Mouse (Mus musculus) midbrain, embryonic 10.5 days (tissue): ENCODE data around the gene Lpo. TPM values are rescaled to one million over a fixed set of nuclear protein-coding genes. Genes with fewer than 3 reads are reported as not detected.

Source experiments
- DNase-seq: peaks from one replicate; pipeline ENCODE4 v3.0.0-alpha.2; 2017; ENCODE audit warnings: low spot score
- H3K27ac ChIP-seq: fragments of 300-500 bp; sonication (generic); replicated peaks from 2 replicates; pipeline ENCODE4 v1.5.1; 2016; ENCODE audit warnings: mild to moderate bottlenecking
- H3K27me3 ChIP-seq: fragments of 300-500 bp; sonication (generic); 2 replicates; pipeline ENCODE4 v1.6.1; 2016; ENCODE audit warnings: low read depth, mild to moderate bottlenecking; ENCODE audit not compliant: poor library complexity, severe bottlenecking
- H3K36me3 ChIP-seq: fragments of 300-500 bp; sonication (generic); 2 replicates; pipeline ENCODE4 v1.6.1; 2016; ENCODE audit warnings: mild to moderate bottlenecking, moderate library complexity
- H3K4me1 ChIP-seq: fragments of 300-500 bp; sonication (generic); 2 replicates; pipeline ENCODE4 v1.6.1; 2016
- H3K4me3 ChIP-seq: fragments of 300-500 bp; sonication (generic); 2 replicates; pipeline ENCODE4 v1.5.1; 2016; ENCODE audit warnings: mild to moderate bottlenecking, moderate library complexity
- H3K9me3 ChIP-seq: fragments of 300-500 bp; sonication (generic); replicated peaks from 2 replicates; pipeline ENCODE4 v1.6.1; 2016; ENCODE audit warnings: mild to moderate bottlenecking
- WGBS: fragments of 180-500 bp; shearing (Covaris S2); methylation state at CpG from one replicate; pipeline ENCODE4 v1.1.7; 2016; 5-methylcytosine and 5-hydroxymethylcytosine counted together
- microRNA counts: library from miRNA; unstranded; fragments of <30 nt; microRNA quantifications from one replicate; lab custom pipeline; 2017
- microRNA-seq: library from miRNA; unstranded; fragments of <30 nt; microRNA quantifications from one replicate; pipeline ENCODE4, GENCODE M21; 2017
- polyA plus RNA-seq: library from polyadenylated mRNA; unstranded; fragments of >200 nt; fragmentation: Nextera tagmentation; extraction: Ambion mirVana; gene quantifications from 2 replicates; pipeline ENCODE4 v1.2.1, GENCODE M21; 2016

Lpo gene
- polyA plus RNA-seq, 1 experiment from 2014 or later = 0.20 TPM

GRCm38 (mm10) chr11:87761806-87762701 is 66.0 kb downstream of the Lpo start:
- peaks cover 81% of the 10 kb centered on the region for H3K27me3 ChIP-seq
- H3K36me3 ChIP-seq = no peaks in the 10 kb centered on the region
- H3K27ac ChIP-seq = no peak overlapping the region; the same call in 1 of the 2 replicates
- H3K9me3 ChIP-seq = no peaks in the 10 kb centered on the region
- WGBS = 83% methylated on average over 14 of the region's 14 CpGs
- DNase-seq = no peak
- H3K4me1 ChIP-seq = peaks cover 48% of the 10 kb centered on the region
- peak overlapping the region; percentile 78; the same call in 1 of the 2 replicates for H3K4me3 ChIP-seq

DNA sequence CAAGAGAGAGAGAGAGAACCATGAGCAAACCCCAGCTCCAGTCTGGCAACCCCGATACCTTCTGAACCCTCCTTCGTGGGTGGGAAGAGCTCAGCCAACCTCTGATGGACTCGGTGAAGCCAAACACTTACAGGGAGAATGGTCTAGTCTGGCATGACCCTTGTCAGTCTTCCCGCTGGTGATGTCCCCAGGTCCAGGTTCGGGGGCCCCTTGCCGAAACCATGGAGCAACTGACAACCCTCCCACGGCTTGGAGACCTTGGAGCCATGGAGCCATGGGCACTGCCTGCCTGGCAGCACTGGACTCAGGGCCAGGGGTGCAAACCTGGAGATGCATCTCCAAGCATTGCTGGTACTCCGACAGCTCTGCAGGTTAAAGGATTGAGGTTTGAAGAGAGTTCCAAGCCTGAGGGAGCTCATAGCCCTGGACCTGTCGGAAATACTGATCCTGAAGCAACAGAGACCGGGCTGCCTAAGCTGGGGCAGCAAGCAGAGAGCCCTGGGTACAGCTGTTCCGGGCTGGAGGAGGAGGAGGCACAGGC is 66.8 kb downstream of the Lpo start:
- H3K4me1 ChIP-seq = peaks cover 48% of the 10 kb centered on the region
- H3K36me3 ChIP-seq = no peaks in the 10 kb centered on the region
- H3K9me3 ChIP-seq = no peaks in the 10 kb centered on the region
- H3K4me3 ChIP-seq = peak overlapping the region; percentile 78; the same call in 1 of the 2 replicates
- H3K27me3 ChIP-seq = peaks cover 73% of the 10 kb centered on the region
- no peak for DNase-seq
- H3K27ac ChIP-seq = no peak overlapping the region
- WGBS = 69% methylated on average over 11 of the region's 11 CpGs

GRCm38 (mm10) chr11:87760301-87761081 is 67.6 kb downstream of the Lpo start, which contains the start of gene Tspoap1:
Gene Tspoap1 (plus strand): TSS chr11:87760541.
- H3K27me3 ChIP-seq = peaks cover 66% of the 10 kb centered on the region
- DNase-seq = peak; percentile 70
- peak within 1 kb of the TSS; percentile 68 for H3K27ac ChIP-seq
- H3K9me3 ChIP-seq = no peaks in the 10 kb centered on the region
- peaks cover 48% of the 10 kb centered on the region for H3K4me1 ChIP-seq
- peak within 1 kb of the TSS; percentile 78 for H3K4me3 ChIP-seq
- 6% methylated on average over 23 of the region's 23 CpGs for WGBS
- H3K36me3 ChIP-seq = no peaks in the 10 kb centered on the region

DNA sequence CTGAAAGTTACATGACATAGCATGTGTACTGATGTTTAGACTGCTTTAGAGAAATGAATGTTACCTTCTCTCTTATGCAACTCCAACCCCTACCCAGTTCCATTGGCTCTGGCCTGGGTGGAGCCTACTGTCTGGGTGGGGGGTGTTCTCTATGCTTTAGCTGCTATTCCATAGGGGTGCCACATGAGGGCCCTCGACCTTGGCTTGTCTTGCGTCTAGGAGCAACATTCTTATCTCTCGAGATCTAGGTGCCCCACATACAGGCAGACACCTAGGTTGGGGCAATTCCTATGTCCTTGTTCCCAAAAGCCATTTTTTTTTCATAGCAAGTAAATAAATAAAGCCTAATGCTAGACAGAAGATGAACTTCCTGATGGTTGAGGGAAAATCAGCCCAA is 68.5 kb downstream of the Lpo start:
- H3K9me3 ChIP-seq = no peaks in the 10 kb centered on the region
- H3K27ac ChIP-seq = no peak overlapping the region
- no peaks in the 10 kb centered on the region for H3K36me3 ChIP-seq
- H3K27me3 ChIP-seq = peaks cover 57% of the 10 kb centered on the region
- no peak for DNase-seq
- H3K4me3 ChIP-seq = 0 out of 2 replicates have a peak overlapping the region, but pooled peaks have one; percentile 78
- H3K4me1 ChIP-seq = peaks cover 41% of the 10 kb centered on the region
- WGBS = 5% methylated on average over 3 of the region's 3 CpGs

DNA sequence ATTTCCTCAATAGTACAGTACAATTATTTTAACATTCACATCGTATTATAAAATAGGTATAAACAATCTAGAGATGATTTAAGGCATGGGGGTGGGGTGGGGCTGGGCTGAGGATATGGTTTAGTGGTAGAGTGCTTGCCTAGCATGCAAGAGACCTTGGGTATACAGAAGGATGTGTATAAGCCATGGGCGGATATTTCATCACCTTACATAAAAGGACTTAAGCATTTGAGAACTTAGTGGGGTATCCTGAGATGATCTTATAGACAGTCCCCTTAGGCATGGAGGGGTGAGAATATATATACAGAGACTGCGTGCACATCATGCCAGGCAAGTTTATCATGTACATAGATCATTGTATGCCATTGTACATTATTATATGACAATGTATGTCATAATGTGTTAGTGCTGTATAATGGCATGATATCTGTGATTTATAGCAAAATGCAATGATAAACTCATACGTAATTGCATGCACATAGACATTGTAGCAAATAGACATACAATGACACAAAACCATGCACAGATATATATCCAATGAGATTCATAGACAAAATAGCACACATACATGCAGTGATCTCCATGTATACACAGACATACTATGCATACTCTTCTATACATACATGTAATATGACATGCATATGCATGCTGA is 69.0 kb downstream of the Lpo start:
- DNase-seq = no peak
- no peak overlapping the region for H3K27ac ChIP-seq
- H3K4me3 ChIP-seq = no peak overlapping the region
- H3K36me3 ChIP-seq = no peaks in the 10 kb centered on the region
- H3K27me3 ChIP-seq = peaks cover 52% of the 10 kb centered on the region
- H3K9me3 ChIP-seq = no peaks in the 10 kb centered on the region
- WGBS = 75% methylated on average over 4 of the region's 4 CpGs
- peaks cover 36% of the 10 kb centered on the region for H3K4me1 ChIP-seq

GRCm38 (mm10) chr11:87758161-87758911 is 69.8 kb downstream of the Lpo start:
- no peaks in the 10 kb centered on the region for H3K9me3 ChIP-seq
- peaks cover 28% of the 10 kb centered on the region for H3K4me1 ChIP-seq
- peaks cover 44% of the 10 kb centered on the region for H3K27me3 ChIP-seq
- DNase-seq = no peak
- WGBS = 82% methylated on average over 7 of the region's 7 CpGs
- H3K27ac ChIP-seq = no peak overlapping the region
- no peaks in the 10 kb centered on the region for H3K36me3 ChIP-seq
- no peak overlapping the region for H3K4me3 ChIP-seq

DNA sequence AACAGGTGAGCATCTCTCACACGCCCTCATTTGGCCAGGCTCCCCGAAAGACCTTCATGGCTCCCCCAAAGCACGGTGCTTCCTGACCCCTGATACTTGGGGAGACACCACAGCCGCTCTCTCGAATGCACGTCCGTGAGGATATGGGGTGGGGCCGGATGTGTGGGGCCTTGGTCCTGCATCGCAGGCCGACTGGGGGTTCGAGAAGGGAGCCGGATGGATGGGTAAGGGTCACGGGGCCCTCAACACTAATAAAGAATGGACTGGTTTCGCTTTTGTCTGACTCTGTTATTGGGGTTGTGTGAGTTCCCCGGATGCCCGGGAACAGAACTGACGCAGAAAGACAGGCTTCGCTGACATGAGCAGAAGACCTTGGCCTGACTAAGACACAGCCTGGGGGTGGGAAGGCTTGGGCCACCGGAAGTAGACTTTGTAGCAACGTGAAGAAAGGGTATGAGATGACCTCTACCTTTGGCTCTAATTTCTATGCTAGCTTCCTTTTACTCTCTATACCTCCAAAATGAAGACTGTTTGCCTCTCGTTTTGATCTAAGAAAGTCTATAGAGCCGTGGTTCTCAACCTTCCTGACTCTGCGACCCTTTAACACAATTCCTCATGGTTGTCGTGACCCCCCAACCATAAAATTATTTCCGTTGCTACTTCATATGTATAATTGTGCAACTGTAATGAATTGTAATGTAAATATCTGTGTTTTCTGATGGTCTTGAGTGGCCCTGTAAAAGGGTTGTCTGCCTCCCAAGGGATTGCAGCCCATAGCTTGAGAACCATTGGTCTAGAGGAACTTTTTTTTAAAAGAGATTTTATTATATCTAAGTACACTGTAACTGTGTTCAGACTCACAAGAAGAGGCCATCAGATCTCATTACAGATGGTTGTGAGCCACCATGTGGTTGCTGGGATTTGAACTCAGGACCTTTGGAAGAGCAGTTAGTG is 70.8 kb downstream of the Lpo start:
- no peak for DNase-seq
- Histone ChIP-seq H3K27ac (no peak overlapping the region; the same call in 1 of the 2 replicates), H3K36me3 (no peaks in the 10 kb centered on the region), H3K4me3 (peak overlapping the region; percentile 20), H3K27me3 (peaks cover 34% of the 10 kb centered on the region), H3K4me1 (peaks cover 20% of the 10 kb centered on the region), H3K9me3 (no peaks in the 10 kb centered on the region)
- 89% methylated on average over 25 of the region's 25 CpGs for WGBS

MicroRNA genes within 50 kb of the gene (microRNA counts, 519-probe panel; counts per million panel counts)
- microRNA mmu-miR-142-3p (lab: Ali Mortazavi, UCI) = 6,212 counts per million, percentile 56 among the panel's probes with 10 or more counts
- microRNA mmu-miR-142-5p (lab: Ali Mortazavi, UCI) = 5,731 counts per million, percentile 44 among the panel's probes with 10 or more counts

Small RNA genes lying within 50 kb of the gene (microRNA-seq; reads per million reads assigned to microRNA genes)
- gene Mir142 (not detected), gene Mir142b (not detected)

Other genes starting within 250 kb of the Lpo start
- gene Mtmr4, start 236.1 kb downstream of the Lpo start, polyA plus RNA-seq = 63.5 and 69.8 TPM in 2 replicates
- gene Hsf5, start 211.1 kb downstream of the Lpo start, polyA plus RNA-seq = 0.40 and 0.42 TPM in 2 replicates
- 0.95 and 1.3 TPM in 2 replicates for gene Rnf43, start 165.6 kb downstream of the Lpo start, polyA plus RNA-seq
- gene Supt4a, start 90.7 kb downstream of the Lpo start, polyA plus RNA-seq = 157 and 171 TPM in 2 replicates
- 8.2 and 14.7 TPM in 2 replicates for gene Tspoap1, start 67.7 kb downstream of the Lpo start, polyA plus RNA-seq
- gene Mpo, start 34.7 kb downstream of the Lpo start, polyA plus RNA-seq = 2.5 and 2.7 TPM in 2 replicates
- gene Mks1, start 24.9 kb upstream of the Lpo start, polyA plus RNA-seq = 18.1 and 18.8 TPM in 2 replicates
- gene Epx, start 47.2 kb upstream of the Lpo start, polyA plus RNA-seq = not detected in 2 replicates
- gene Olfr462, start 64.0 kb upstream of the Lpo start, polyA plus RNA-seq = not detected in 2 replicates
- not detected in 2 replicates for gene Olfr463, start 69.1 kb upstream of the Lpo start, polyA plus RNA-seq
- not detected in 2 replicates for gene Olfr464, start 92.7 kb upstream of the Lpo start, polyA plus RNA-seq
- gene Dynll2, start 159.2 kb upstream of the Lpo start, polyA plus RNA-seq = 28.1 and 29.1 TPM in 2 replicates
- gene Srsf1, start 219.1 kb upstream of the Lpo start, polyA plus RNA-seq = 413 and 417 TPM in 2 replicates
- 70.5 and 73.9 TPM in 2 replicates for gene Vezf1, start 240.0 kb upstream of the Lpo start, polyA plus RNA-seq